Mouse (Mus musculus) cerebellum, adult 2 months (tissue): ENCODE results near the gene Orai1.

Experiments
- CTCF ChIP-seq: fragments of 200-500 bp; IDR thresholded peaks from 2 replicates; pipeline ENCODE4 v1.5.1; 2011; ENCODE audit warnings: low read depth, mild to moderate bottlenecking, control low read depth, low read length, moderate library complexity, borderline replicate concordance; ENCODE audit not compliant: insufficient read depth
- POLR2A ChIP-seq: fragments of 200-500 bp; IDR thresholded peaks from 2 replicates; pipeline ENCODE4 v1.6.1; 2011; ENCODE audit warnings: low read length, control low read depth, borderline replicate concordance; ENCODE audit not compliant: insufficient read depth

- TF ChIP-seq POLR2A (no peak), CTCF (peak; percentile 86)
These were observed 46.6 kb upstream of the Orai1 start for GRCm38 (mm10) chr5:122968322-122968721.
